Mouse (Mus musculus): ENCODE measurements around the gene Ephx4.

DNA sequence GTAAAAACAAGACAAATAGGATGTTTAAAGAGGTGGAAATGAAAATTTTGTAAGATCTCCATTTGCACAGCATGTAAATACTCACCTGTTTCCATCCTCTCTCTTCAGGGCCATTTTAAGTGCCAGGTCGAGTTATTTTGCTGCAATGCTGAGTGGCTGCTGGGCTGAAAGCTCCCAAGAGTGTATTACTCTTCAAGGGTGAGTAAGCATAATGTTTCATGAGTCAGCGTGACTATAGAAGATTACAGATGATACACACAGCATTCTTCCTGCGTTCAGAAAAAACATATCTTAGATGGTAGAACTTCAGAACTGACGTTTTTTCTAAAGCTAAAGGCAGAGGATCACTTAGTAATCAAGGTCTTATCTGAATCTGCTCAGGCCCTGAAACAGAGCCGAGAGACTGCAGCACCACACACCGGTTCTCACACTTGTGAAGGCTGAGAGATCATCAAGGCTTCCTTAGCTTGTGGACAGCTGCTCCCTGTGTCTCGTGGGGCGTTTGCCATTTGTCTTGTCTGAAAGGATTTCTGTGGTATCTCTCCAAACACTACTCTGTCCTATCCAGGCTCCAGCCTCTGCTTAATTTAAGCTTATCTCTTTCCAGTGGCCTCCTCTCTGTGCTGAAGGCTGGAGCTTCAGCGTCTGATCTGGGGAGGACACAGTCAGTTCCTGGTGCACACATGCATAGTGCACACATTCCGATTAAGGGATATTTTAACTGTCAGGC lies 68.2 kb downstream of the Ephx4 start:
- TF ChIP-seq POLR2A (IDR thresholded peaks at IDR 0.05; ENCODE audit: insufficient read depth, low read length) = no peak
- TF ChIP-seq CTCF (IDR thresholded peaks at IDR 0.05; ENCODE audit: low read depth, low read length) = no peak
- no peak for TF ChIP-seq EP300 (IDR thresholded peaks at IDR 0.05; ENCODE audit: insufficient read depth, low read depth, low read length)
